In the genomic region with DNA sequence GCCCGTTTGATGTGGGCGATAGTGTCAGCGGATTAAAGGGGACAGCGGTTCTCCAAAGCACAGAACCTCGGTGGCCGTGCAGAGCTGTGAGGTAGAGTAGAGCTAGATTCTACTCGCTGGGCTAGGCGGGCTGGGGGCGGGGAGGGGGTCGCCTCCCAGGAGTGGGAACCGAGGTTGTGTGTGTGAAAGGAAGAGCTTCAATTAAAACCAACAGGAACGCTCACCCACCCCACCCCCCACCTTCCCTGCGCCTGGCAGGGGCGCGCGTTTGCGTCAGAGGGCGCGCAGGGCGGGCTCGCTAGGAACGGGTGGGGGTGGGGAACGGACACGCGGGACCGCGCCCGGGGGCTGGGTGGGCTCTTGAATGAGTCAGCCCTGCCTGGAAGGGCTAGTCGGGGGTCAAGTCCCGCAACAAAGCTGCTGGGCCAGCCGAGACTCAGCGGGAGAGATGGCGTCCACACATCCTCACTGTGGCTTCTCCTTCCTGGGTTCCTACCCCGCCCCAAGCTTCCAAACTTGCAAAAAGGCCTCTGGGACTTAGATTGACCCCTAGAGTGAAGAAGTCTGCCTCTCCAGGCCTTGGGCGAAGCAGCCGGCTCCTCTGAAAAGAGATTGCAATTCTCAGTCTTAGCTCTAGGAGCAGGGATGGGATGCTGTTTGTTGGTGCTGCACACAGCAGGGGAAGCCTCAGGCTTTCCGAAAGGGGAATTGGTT, we compare ENCODE assay signal across 9 mouse cellular contexts. TPM values are rescaled to one million over a fixed set of nuclear protein-coding genes. Genes with fewer than 3 reads are reported as not detected.
DNase-seq lines count a peak whose midpoint lies in the region; ATAC-seq and TF ChIP-seq lines count a peak whose summit lies in the region.
"Had no signal": no experiment of that assay in that cellular context is flagged by ENCODE, and none has a peak within 500 bp of the region (broad histone marks: within the 10 kb centered on the region; RNA-seq: fewer than 3 reads in every experiment).

No protein-coding gene starts in this region.

- H3K9me3 ChIP-seq in forebrain, embryonic 12.5 days = no peaks in the 10 kb centered on the region
- H3K9me3 ChIP-seq in hindbrain, postnatal 0 days (ENCODE audit: low read length) = no peaks in the 10 kb centered on the region
- H3K9me3 ChIP-seq in liver, embryonic 12.5 days (replicated peaks) = no peaks in the 10 kb centered on the region

- peak overlapping the region; percentile 94 for H3K9ac ChIP-seq in forebrain, embryonic 12.5 days
- H3K9ac ChIP-seq in hindbrain, postnatal 0 days (replicated peaks; ENCODE audit: low read length) = peak overlapping the region; percentile 70
- H3K9ac ChIP-seq in liver, embryonic 12.5 days = peak overlapping the region; percentile 45

- no peaks in the 10 kb centered on the region for H3K36me3 ChIP-seq in forebrain, embryonic 12.5 days (replicated peaks)
- H3K36me3 ChIP-seq in hindbrain, postnatal 0 days (ENCODE audit: insufficient read depth, low read length) = no peaks in the 10 kb centered on the region
- no peaks in the 10 kb centered on the region for H3K36me3 ChIP-seq in liver, embryonic 12.5 days

- 0% methylated on average over 26 of the region's 37 CpGs for WGBS in forebrain, embryonic 12.5 days
- 1% methylated on average over 35 of the region's 37 CpGs for WGBS in hindbrain, postnatal 0 days
- 3% methylated on average over 37 of the region's 37 CpGs for WGBS in liver, embryonic 12.5 days (ENCODE audit: insufficient replicate concordance)
- WGBS in olfactory bulb, adult 2 months = 2% methylated on average over 34 of the region's 37 CpGs

- H3K27ac ChIP-seq in layer of hippocampus, adult 2 months = peak overlapping the region; percentile 100
- H3K27ac ChIP-seq in forebrain, embryonic 12.5 days = peak overlapping the region; percentile 100
- peak overlapping the region; percentile 93 for H3K27ac ChIP-seq in hindbrain, postnatal 0 days
- peak overlapping the region; percentile 54 for H3K27ac ChIP-seq in liver, embryonic 12.5 days
- peak overlapping the region; percentile 92 for H3K27ac ChIP-seq in olfactory bulb, adult 2 months (ENCODE audit: insufficient read depth, low read depth, low read length)

- peak; percentile 69 for TF ChIP-seq CTCF in layer of hippocampus, adult 2 months (conservative IDR thresholded peaks at IDR 0.05)
- TF ChIP-seq CTCF in brain, embryonic 14.5 days (IDR thresholded peaks at IDR 0.05; ENCODE audit: borderline replicate concordance, extremely low read depth, insufficient read depth, insufficient read length) = peak; percentile 46; the same call in 1 of the 2 replicates
- peak; percentile 68 for TF ChIP-seq CTCF in hindbrain, postnatal 0 days (IDR thresholded peaks at IDR 0.05; ENCODE audit: low read depth)
- no peak for TF ChIP-seq CTCF in olfactory bulb, adult 2 months (IDR thresholded peaks at IDR 0.05; ENCODE audit: insufficient read depth, low read depth, low read length)

- peak overlapping the region; percentile 75 for H3K4me2 ChIP-seq in forebrain, embryonic 12.5 days
- peak overlapping the region; percentile 87 for H3K4me2 ChIP-seq in hindbrain, postnatal 0 days (ENCODE audit: low read depth, low read length)
- H3K4me2 ChIP-seq in liver, embryonic 12.5 days = peak overlapping the region; percentile 56

- peak overlapping the region; percentile 91 for H3K4me3 ChIP-seq in layer of hippocampus, adult 2 months
- H3K4me3 ChIP-seq in forebrain, embryonic 12.5 days (replicated peaks) = peak overlapping the region; percentile 96
- H3K4me3 ChIP-seq in hindbrain, postnatal 0 days (ENCODE audit: low read length) = peak overlapping the region; percentile 94
- H3K4me3 ChIP-seq in liver, embryonic 12.5 days = peak overlapping the region; percentile 42
- peak overlapping the region; percentile 78 for H3K4me3 ChIP-seq in olfactory bulb, adult 2 months (ENCODE audit: insufficient read depth, low read depth, low read length)

- peaks cover 25% of the 10 kb centered on the region for H3K27me3 ChIP-seq in forebrain, embryonic 12.5 days
- no peaks in the 10 kb centered on the region for H3K27me3 ChIP-seq in hindbrain, postnatal 0 days (ENCODE audit: insufficient read depth, low read length)
- peaks cover 88% of the 10 kb centered on the region for H3K27me3 ChIP-seq in liver, embryonic 12.5 days (replicated peaks)

- no peak; the same call in 1 of the 2 replicates for TF ChIP-seq POLR2A in brain, embryonic 14.5 days (IDR thresholded peaks at IDR 0.05; ENCODE audit: borderline replicate concordance, extremely low read depth, insufficient read depth, insufficient read length, poor library complexity, severe bottlenecking)
- peak; percentile 40; the same call in 1 of the 2 replicates for TF ChIP-seq POLR2A in olfactory bulb, adult 2 months (IDR thresholded peaks at IDR 0.05; ENCODE audit: insufficient read depth, low read depth, low read length)

- peak; percentile 84 for DNase-seq in layer of hippocampus, adult 2 months (ENCODE audit: low spot score in 2 of 2)
- no peak for DNase-seq in layer of hippocampus, adult 9-11 months
- peak; percentile 95 for DNase-seq in brain, embryonic 14.5 days (ENCODE audit: low read depth)
- peak; percentile 87 for DNase-seq in hindbrain, postnatal 0 days (ENCODE audit: low spot score)
- DNase-seq in spleen, adult 18-20 months = no peak

- ATAC-seq in forebrain, embryonic 12.5 days (ENCODE audit: low FRiP score) = peak; percentile 67
- peak; percentile 68 for ATAC-seq in hindbrain, postnatal 0 days
- 0 out of 2 replicates have a peak, but pooled peaks have one; percentile 18 for ATAC-seq in liver, embryonic 12.5 days

- peaks cover 37% of the 10 kb centered on the region for H3K4me1 ChIP-seq in forebrain, embryonic 12.5 days
- H3K4me1 ChIP-seq in hindbrain, postnatal 0 days (ENCODE audit: insufficient read depth, low read length) = 0 out of 2 replicates have a peak, but pooled peaks cover 5% of the 10 kb centered on the region
- peaks cover 7% of the 10 kb centered on the region for H3K4me1 ChIP-seq in liver, embryonic 12.5 days
- 0 out of 2 replicates have a peak, but pooled peaks cover 8% of the 10 kb centered on the region for H3K4me1 ChIP-seq in olfactory bulb, adult 2 months (ENCODE audit: control insufficient read depth, insufficient read depth, low read length)

RNA-seq across cellular contexts. Expression of a gene that starts 3.9 kb away (rescaled TPM):
- 10 to 100 TPM; 89.4 to 98.1 TPM for total RNA-seq in layer of hippocampus, adult 2 months (2021)
- 465 and 624 TPM in 2 replicates for polyA plus RNA-seq in brain, embryonic 14.5 days (2012; rRNA removed)
- polyA plus RNA-seq in forebrain, embryonic 12.5 days (2016; fragmentation: Nextera tagmentation; extraction: Ambion mirVana) = 86.3 and 113 TPM in 2 replicates
- total RNA-seq in hindbrain, postnatal 0 days (2014; rRNA removed) = 220 and 254 TPM in 2 replicates
- 49.8 and 51.2 TPM in 2 replicates for polyA plus RNA-seq in hindbrain, postnatal 0 days (2015; fragmentation: Nextera tagmentation; extraction: Ambion mirVana)
- 1.5 and 1.7 TPM in 2 replicates for polyA plus RNA-seq in liver, embryonic 12.5 days (2016; fragmentation: Nextera tagmentation; extraction: Ambion mirVana)
- polyA plus RNA-seq in olfactory bulb, adult 2 months (2012; ENCODE audit: insufficient read depth, insufficient read length, low replicate concordance, missing spikeins) = not detected in 2 replicates
- total RNA-seq: neutrophil, adult 5-6 weeks had no signal

Comparison
In these comparisons a context has a peak if more than half of its experiments do, and no peak if none do; other contexts are left out.
1. DNase-seq: peak in layer of hippocampus, adult 2 months (2 of 2), brain, embryonic 14.5 days (single experiment) and hindbrain, postnatal 0 days (single experiment); none in layer of hippocampus, adult 9-11 months (single experiment) and spleen, adult 18-20 months (0 of 2).
2. H3K4me3 ChIP-seq: peak in every context shown above with its lines; median percentile 96 in forebrain, embryonic 12.5 days; 94 in hindbrain, postnatal 0 days; 91 in layer of hippocampus, adult 2 months; 78 in olfactory bulb, adult 2 months; 42 in liver, embryonic 12.5 days.
3. ATAC-seq: peak in every context shown above with its lines; median percentile 68 in hindbrain, postnatal 0 days; 67 in forebrain, embryonic 12.5 days; 18 in liver, embryonic 12.5 days.
4. RNA of a gene that starts 3.9 kb away (polyA plus RNA-seq): 465 to 624 TPM in brain, embryonic 14.5 days, 86.3 to 113 TPM in forebrain, embryonic 12.5 days and 49.8 to 51.2 TPM in hindbrain, postnatal 0 days; 1.5 to 1.7 TPM in liver, embryonic 12.5 days and not detected in olfactory bulb, adult 2 months; every median in the first group is over 10 times any median in the second.
5. Peak in every context shown above with its lines, with median percentiles within 50 percentile points of each other: H3K27ac ChIP-seq, H3K4me2 ChIP-seq and H3K9ac ChIP-seq.